Mouse (Mus musculus): ENCODE results near the gene Obscn.
A peak's percentile ranks its signal among the peaks of the same experiment; 100 is the strongest.

Obscn gene

DNA sequence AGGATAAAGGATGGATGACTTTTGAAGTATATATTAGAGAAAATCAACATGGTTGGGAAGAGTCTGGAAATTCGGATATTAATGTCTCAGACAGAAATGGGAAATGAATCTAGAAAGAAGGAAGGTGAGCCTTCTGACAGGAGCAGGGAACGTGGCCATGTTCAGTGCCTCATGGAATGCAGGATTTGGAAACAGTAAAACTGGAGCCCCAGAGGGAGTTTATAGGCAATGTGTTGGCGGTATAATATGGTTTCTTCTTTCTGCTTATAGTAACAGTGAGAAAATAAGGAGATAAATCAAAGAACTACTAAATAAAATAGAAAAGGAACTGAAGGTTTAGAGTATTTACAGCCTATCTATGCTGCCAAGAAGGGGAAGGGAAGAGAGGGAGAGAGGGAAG, 78.2 kb downstream of the Obscn start:
- no peak for DNase-seq (ENCODE audit: low spot score in 2 of 2)

DNA sequence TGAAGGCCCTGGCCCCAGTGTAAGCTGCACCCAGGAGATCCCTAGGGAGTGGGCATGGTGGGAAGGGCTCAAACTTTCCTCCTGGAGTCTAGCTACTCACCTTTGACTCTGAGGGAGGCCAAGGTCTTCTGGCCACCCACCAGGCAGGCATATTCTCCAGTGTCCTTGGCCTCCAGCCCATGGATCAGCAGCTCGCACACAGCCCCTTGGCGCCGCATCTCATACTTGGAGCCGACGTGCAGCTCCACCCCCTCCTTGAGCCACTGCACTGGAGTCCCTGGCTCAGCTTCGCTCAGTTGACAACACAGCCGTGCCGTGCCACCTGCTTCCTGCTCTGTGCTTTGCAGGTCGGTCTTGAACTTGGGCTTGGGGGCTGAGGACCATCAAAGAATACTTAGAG, 85.2 kb downstream of the Obscn start:
- DNase-seq (ENCODE audit: low spot score in 2 of 2), result no peak

DNA sequence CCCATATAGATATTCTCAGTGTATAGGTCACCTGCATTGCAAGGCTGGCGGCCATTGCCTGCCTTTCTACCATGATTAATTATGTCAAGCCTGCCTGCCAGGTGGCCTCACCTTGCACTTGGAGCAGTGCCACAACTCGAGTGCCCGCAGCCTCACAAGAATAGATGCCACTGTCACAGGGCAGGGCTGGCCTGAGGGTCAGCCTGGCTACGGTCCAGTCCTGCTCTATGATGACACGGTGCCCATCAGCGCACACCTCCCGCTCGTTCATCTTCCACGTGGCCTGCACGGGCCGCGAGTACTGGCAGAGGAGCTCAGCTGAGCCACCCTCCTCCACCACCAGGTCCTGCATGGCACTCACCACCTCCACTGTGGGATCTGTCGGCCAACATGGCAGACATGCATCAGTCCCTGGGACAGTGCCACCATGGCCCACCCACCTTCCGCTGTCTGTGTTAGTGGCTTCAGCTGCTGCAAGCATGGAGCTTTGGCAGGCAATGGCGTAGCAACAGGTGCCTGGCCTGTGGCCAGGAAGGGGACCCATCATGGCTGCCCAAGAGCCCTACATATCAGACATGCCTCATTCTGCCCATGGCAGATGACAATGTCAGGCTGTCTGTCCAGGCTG, 91.4 kb downstream of the Obscn start:
- DNase-seq (ENCODE audit: low spot score in 2 of 2), result no peak

GRCm38 (mm10) chr11:59029003-59029402, 107.2 kb downstream of the Obscn start:
- no peak for DNase-seq (ENCODE audit: low spot score in 2 of 2)

GRCm38 (mm10) chr11:59026411-59026810, 109.8 kb downstream of the Obscn start:
- no peak for DNase-seq (ENCODE audit: low spot score in 2 of 2)

GRCm38 (mm10) chr11:59015052-59015451, 121.2 kb downstream of the Obscn start:
- no peak for DNase-seq (ENCODE audit: low spot score in 2 of 2)

- no peak for DNase-seq (ENCODE audit: low spot score in 2 of 2)
These were observed 133.7 kb downstream of the Obscn start for GRCm38 (mm10) chr11:59002327-59003079.

DNA sequence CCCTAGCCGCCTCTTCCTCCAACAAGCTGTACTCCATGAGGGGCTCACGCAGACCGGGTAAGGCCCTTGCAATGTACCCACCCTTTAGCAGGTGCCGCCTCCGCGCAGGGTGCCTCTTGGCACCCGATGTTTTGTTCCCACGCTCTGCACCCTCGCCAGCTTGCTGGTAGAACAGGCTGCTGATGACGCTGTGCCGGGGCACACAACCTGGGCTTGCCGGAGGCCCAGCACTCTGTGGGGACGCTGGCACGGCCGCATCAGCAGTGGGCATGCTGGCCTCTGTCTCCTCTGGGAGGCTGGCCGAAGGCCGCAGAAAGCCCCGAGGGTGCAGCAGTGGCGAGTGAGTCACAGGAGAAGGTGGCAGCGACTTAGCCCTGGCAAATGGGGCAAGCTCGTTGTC, 135.6 kb downstream of the Obscn start:
- DNase-seq (ENCODE audit: low spot score in 2 of 2), result no peak

GRCm38 (mm10) chr11:58999830-59000229, 136.4 kb downstream of the Obscn start:
- DNase-seq (ENCODE audit: low spot score in 2 of 2), result no peak

DNA sequence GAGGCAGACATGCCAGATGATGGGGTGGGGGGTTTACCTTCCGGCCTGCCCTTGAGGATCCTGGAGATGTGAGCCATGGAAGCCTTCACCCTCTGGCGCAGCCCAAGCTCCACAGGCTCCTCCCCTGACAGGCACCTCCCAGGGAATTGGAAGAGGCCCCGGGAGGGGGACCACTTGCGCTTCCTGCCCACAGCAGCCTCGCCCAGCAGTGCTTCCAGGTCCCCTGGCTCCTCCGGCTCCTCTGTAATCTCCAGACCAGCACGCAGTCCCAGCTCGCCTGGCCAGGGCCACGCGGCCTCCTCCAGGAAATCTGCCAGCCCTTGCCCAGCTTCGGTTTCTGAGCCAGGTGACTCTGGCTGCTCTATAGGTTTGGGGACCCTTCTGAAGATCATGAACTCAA, 137.0 kb downstream of the Obscn start:
- no peak for DNase-seq (ENCODE audit: low spot score in 2 of 2)

- no peak for DNase-seq (ENCODE audit: low spot score in 2 of 2)
These were observed 138.7 kb downstream of the Obscn start for GRCm38 (mm10) chr11:58997541-58997940.

- peak in 1 of 2 experiments; percentile 26 for DNase-seq (ENCODE audit: low spot score in 2 of 2)
These were observed 140.3 kb downstream of the Obscn start for GRCm38 (mm10) chr11:58995807-58996370.

GRCm38 (mm10) chr11:58995061-58995806, 141.0 kb downstream of the Obscn start:
- DNase-seq (ENCODE audit: low spot score in 2 of 2), result no peak

GRCm38 (mm10) chr11:58994337-58994826, 141.8 kb downstream of the Obscn start:
- DNase-seq (ENCODE audit: low spot score in 2 of 2), result peak in 1 of 2 experiments; percentile 54

DNA sequence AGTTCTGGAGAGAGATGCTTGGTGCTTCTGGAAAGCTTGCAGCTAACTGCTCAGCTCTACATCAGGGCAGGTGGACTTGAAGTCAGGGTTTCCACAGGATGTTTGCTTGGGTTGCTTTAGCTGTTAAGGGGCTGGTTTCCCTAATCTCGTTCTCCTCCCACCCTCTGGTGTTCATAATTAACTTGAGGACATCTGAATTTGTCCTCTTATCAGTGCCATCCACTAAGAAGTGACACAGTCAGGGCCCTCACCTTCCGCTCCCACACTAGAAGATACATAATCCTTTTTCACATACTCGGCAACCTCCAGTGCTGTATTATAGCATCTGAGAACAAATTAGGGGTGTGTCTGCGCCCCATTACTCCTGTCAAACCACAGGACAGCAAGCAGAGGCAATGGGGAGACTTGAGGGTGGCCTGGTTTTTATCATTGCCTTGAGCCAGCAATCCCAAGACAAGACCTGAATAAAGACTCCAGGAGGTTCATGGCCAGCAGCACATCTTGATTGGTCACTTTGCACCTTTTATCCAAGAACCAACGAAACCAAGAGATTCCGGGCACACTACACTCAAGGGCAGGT, 143.0 kb downstream of the Obscn start:
- no peak for DNase-seq (ENCODE audit: low spot score in 2 of 2)

DNA sequence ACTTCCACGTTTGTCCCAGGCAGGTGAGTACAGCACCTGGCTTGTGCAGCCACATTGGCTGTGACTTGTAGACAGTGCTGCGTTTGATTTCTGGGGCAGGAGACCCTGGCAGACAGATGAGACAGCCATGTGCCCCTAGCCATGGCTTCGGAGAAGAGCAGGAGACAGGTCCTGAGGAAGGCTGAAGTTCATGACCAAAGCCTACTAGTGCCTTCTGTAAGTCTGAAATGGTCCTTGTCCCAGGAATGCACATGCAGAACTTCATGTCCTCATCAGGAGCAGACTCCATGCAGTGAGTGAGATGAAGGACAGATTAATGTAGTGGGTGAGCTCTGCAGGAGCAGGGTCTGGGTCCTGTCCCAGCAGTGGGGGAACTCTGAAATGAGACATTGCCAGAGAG, 144.3 kb downstream of the Obscn start:
- no peak for DNase-seq (ENCODE audit: low spot score in 2 of 2)

DNA sequence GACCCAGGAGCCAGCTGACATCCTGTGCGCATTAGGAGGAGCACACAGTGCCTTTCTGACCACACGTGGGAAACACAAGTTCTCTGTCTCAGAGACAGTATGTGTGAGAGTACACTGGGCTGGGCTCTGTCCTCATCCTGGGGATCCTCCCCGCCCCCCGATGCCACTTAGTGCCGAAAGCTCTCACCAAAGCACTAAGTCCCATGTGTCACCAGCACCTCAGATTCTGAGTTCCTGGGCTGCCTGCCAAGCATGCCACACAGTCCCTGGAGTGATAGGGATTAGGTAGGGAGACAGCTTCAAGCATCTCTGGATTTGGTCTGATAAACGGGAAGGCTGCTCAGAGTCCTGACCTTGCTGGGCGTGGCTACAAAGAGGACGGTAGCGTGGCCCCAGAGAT, 145.4 kb downstream of the Obscn start:
- DNase-seq (ENCODE audit: low spot score in 2 of 2), result no peak

DNA sequence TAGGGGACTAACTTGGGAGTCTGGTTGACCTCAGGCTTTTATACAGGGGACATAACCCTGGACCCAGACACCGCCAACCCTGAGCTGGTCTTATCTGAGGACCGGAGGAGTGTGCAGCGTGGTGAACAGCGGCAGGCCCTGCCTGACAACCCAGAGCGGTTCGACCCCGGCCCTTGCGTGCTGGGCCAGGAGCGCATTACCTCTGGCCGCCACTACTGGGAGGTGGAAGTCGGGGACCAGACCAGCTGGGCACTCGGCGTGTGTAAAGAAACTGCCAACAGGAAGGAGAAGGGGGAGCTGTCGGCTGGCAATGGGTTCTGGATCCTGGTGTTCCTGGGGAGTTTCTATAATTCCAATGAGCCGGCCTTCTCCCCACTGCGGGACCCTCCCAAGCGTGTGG, 146.1 kb downstream of the Obscn start:
- no peak for DNase-seq (ENCODE audit: low spot score in 2 of 2)

- DNase-seq (ENCODE audit: low spot score in 2 of 2), result no peak
These were observed 147.0 kb downstream of the Obscn start for GRCm38 (mm10) chr11:58989166-58989565.

GRCm38 (mm10) chr11:58985299-58985917, 150.8 kb downstream of the Obscn start:
- DNase-seq (ENCODE audit: low spot score in 2 of 2), result no peak

DNA sequence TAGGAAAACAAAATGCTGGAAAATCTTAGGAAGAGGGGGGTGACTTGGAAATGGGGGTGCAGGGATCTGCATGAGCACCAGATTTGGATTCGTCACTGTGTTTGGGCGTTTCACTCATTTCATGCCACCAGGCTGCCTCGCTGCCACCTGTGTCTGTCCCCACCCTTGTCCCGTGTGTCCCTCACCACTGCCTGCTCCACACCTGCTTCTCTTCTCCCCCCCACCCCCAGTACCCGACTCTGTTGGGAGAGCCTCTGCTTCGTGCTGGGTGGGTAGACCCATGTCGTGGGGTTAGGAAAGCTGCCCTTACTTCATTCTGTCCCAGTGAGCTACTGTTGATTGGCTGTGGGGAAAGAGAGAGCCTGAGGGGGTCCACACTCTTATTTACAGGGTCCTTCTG, 151.5 kb downstream of the Obscn start:
- no peak for DNase-seq (ENCODE audit: low spot score in 2 of 2)

Data from natural killer cell, adult 2 months (primary cell).